Mouse (Mus musculus) embryonic fibroblast, embryonic 13.5 days (primary cell): ENCODE results near the gene Dagla.

ENCODE experiments used
- CTCF ChIP-seq: IDR thresholded peaks from 2 replicates; pipeline ENCODE4 v1.5.1; 2011; ENCODE audit warnings: mild to moderate bottlenecking, control low read depth, low read length, moderate library complexity, borderline replicate concordance; ENCODE audit not compliant: insufficient read depth
- POLR2A ChIP-seq: IDR thresholded peaks from 2 replicates; pipeline ENCODE4 v1.6.1; 2011; ENCODE audit warnings: low read depth, mild to moderate bottlenecking, control low read depth, low read length, moderate library complexity

GRCm38 (mm10) chr19:10347628-10348273, 43.1 kb upstream of the Dagla start:
- no peak for TF ChIP-seq CTCF
- TF ChIP-seq POLR2A = no peak
